ENCODE assay signal across 8 mouse cellular contexts in the genomic region with DNA sequence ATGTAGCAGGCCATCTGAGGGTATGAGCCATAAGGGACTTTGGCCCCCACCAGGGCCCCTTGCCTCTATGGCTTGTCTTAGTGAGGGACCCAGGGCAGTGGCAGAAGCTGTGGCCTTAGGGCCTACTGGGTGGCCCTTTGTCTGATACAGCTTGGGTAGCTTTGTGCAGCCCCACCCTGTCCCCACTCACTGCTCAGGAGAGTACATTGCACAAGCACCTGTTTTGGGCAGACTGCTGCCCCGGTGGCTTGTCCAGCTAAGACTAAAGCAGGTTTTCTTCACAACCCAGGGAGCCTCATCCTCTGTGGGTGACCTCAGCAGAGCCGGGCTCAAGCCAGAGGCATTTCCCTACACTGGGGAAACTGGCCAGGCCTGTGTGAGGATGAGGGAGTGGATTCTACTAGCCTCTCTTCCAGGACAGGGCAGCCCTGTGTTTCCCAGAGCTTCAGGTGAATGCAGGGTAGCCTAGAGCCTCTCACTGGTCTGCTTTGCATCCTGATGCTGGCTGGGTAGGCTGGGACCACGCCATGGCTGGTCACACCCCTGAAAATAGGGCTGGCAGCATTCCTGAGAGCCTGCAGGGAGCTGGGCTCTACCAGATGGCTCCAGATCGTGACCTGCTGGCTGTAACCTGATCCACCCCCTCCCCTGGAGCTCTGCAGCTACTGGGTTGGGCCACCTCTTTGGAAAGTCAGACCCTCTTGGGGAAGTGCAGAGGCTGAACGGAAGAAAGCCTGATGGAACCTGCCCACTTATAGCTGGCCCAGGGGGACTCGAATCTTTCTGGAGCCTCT. TPM values are rescaled to one million over a fixed set of nuclear protein-coding genes. Genes with fewer than 3 reads are reported as not detected.
A peak's percentile ranks its signal among the peaks of the same experiment; 100 is the strongest.
DNase-seq lines count a peak whose midpoint lies in the region; ATAC-seq and TF ChIP-seq lines count a peak whose summit lies in the region.

No protein-coding gene starts in this region.

- peak; percentile 53; the same call in 1 of the 2 replicates for ATAC-seq in intestine, embryonic 14.5 days (replicated peaks; ENCODE audit: low FRiP score, low TSS enrichment, low read depth)
- peak; percentile 87 for ATAC-seq in lung, embryonic 16.5 days (ENCODE audit: low read depth)

- H3K27me3 ChIP-seq in E14TG2a.4 (ENCODE audit: insufficient read depth, low read length) = peaks cover 5% of the 10 kb centered on the region
- H3K27me3 ChIP-seq in intestine, embryonic 14.5 days (replicated peaks; ENCODE audit: control insufficient read depth, insufficient read depth, low read length) = no peaks in the 10 kb centered on the region
- H3K27me3 ChIP-seq in lung, embryonic 16.5 days (ENCODE audit: control insufficient read depth, insufficient read depth, low read depth, low read length) = no peaks in the 10 kb centered on the region

- no peak overlapping the region for H3K27ac ChIP-seq in intestine, embryonic 14.5 days (ENCODE audit: low read depth)
- H3K27ac ChIP-seq in lung, embryonic 16.5 days (ENCODE audit: low read length) = peak overlapping the region; percentile 86

- H3K4me3 ChIP-seq in E14TG2a.4 (replicated peaks; ENCODE audit: low read length) = peak overlapping the region; percentile 64
- no peak overlapping the region for H3K4me3 ChIP-seq in intestine, embryonic 14.5 days (ENCODE audit: low read depth, low read length)
- H3K4me3 ChIP-seq in lung, embryonic 16.5 days (ENCODE audit: low read length) = no peak overlapping the region

- peaks cover 74% of the 10 kb centered on the region for H3K4me1 ChIP-seq in E14TG2a.4 (replicated peaks; ENCODE audit: low read depth, low read length)
- peaks cover 16% of the 10 kb centered on the region for H3K4me1 ChIP-seq in intestine, embryonic 14.5 days (replicated peaks; ENCODE audit: control insufficient read depth, insufficient read depth, low read length)
- H3K4me1 ChIP-seq in lung, embryonic 16.5 days (replicated peaks; ENCODE audit: control insufficient read depth, insufficient read depth, low read length) = peaks cover 29% of the 10 kb centered on the region

- intact Hi-C loops in gastrocnemius, postnatal 14 days (cut with DNase I; ENCODE audit: low total_unique reads) = no loop called here

- H3K9me3 ChIP-seq in E14TG2a.4 (ENCODE audit: low read length) = no peaks in the 10 kb centered on the region
- H3K9me3 ChIP-seq in intestine, embryonic 14.5 days (ENCODE audit: control insufficient read depth, low read length) = no peaks in the 10 kb centered on the region
- H3K9me3 ChIP-seq in lung, embryonic 16.5 days (ENCODE audit: control insufficient read depth, low read length) = no peaks in the 10 kb centered on the region

- H3K9ac ChIP-seq in intestine, embryonic 14.5 days (ENCODE audit: low read length) = no peak overlapping the region
- H3K9ac ChIP-seq in lung, embryonic 16.5 days (ENCODE audit: low read length) = peak overlapping the region; percentile 16; the same call in 1 of the 2 replicates

- H3K36me3 ChIP-seq in E14TG2a.4 (ENCODE audit: insufficient read depth, low read length) = no peaks in the 10 kb centered on the region
- no peaks in the 10 kb centered on the region for H3K36me3 ChIP-seq in intestine, embryonic 14.5 days (ENCODE audit: control insufficient read depth, insufficient read depth, low read length)
- H3K36me3 ChIP-seq in lung, embryonic 16.5 days (ENCODE audit: control insufficient read depth, insufficient read depth, low read length) = no peaks in the 10 kb centered on the region

- DNase-seq in cerebellum, adult 11 months = peak; percentile 80
- peak; percentile 78 for DNase-seq in gastrocnemius, postnatal 14 days
- no peak for DNase-seq in intestine, embryonic 14.5 days (ENCODE audit: low spot score)
- no peak for DNase-seq in right cerebral cortex, postnatal 10 days (ENCODE audit: low spot score in 2 of 2)
- DNase-seq in adipocyte (ENCODE audit: low spot score) = no peak
- no peak for DNase-seq in adrenal gland, adult 8-10 months

- TF ChIP-seq CTCF in E14TG2a.4 (conservative IDR thresholded peaks at IDR 0.05; ENCODE audit: low read length) = no peak

- WGBS in intestine, embryonic 14.5 days = 9% methylated on average over 6 of the region's 6 CpGs
- 10% methylated on average over 6 of the region's 6 CpGs for WGBS in lung, embryonic 16.5 days

- H3K4me2 ChIP-seq in intestine, embryonic 14.5 days (ENCODE audit: low read length) = no peak overlapping the region
- H3K4me2 ChIP-seq in lung, embryonic 16.5 days (ENCODE audit: low read depth, low read length) = no peak overlapping the region

RNA-seq across cellular contexts. Expression of gene Kcnq1, which starts 17.9 kb away (rescaled TPM):
- total RNA-seq in gastrocnemius, postnatal 14 days (2021) = 1 to 10 TPM in 1 of 2 experiments, under 1 TPM in 1; 0.84 to 1.4 TPM
- polyA plus RNA-seq in intestine, embryonic 14.5 days (2014; fragmentation: Nextera tagmentation; extraction: Ambion mirVana) = 2.1 and 5.3 TPM in 2 replicates
- polyA plus RNA-seq in lung, embryonic 16.5 days (2015; fragmentation: Nextera tagmentation; extraction: Ambion mirVana) = 7.1 and 9.6 TPM in 2 replicates
- total RNA-seq in adrenal gland, adult 8-10 months (2022) = 10 to 100 TPM in 2 of 4 experiments, 1 to 10 TPM in 2; 3.7 to 14.9 (median 9.0) TPM

RNA-seq across cellular contexts. Expression of gene Trpm5, which starts 29.6 kb away (rescaled TPM):
- total RNA-seq in gastrocnemius, postnatal 14 days (2021) = under 1 TPM; 0.38 to 0.51 TPM
- 14.1 and 17.8 TPM in 2 replicates for polyA plus RNA-seq in intestine, embryonic 14.5 days (2014; fragmentation: Nextera tagmentation; extraction: Ambion mirVana)
- polyA plus RNA-seq in lung, embryonic 16.5 days (2015; fragmentation: Nextera tagmentation; extraction: Ambion mirVana) = 3.9 and 4.8 TPM in 2 replicates
- total RNA-seq in adrenal gland, adult 8-10 months (2022) = under 1 TPM; 0.17 to 0.32 (median 0.27) TPM

RNA-seq across cellular contexts. Expression of gene Tssc4, which starts 55.0 kb away (rescaled TPM):
- 10 to 100 TPM in 1 of 2 experiments, 1 to 10 TPM in 1; 9.8 to 12.2 TPM for total RNA-seq in gastrocnemius, postnatal 14 days (2021)
- polyA plus RNA-seq in intestine, embryonic 14.5 days (2014; fragmentation: Nextera tagmentation; extraction: Ambion mirVana) = 59.1 and 60.3 TPM in 2 replicates
- 98.9 and 100 TPM in 2 replicates for polyA plus RNA-seq in lung, embryonic 16.5 days (2015; fragmentation: Nextera tagmentation; extraction: Ambion mirVana)
- 10 to 100 TPM; 26.5 to 36.9 (median 33.5) TPM for total RNA-seq in adrenal gland, adult 8-10 months (2022)

Comparison
In these comparisons a context has a peak if more than half of its experiments do, and no peak if none do; other contexts are left out.
1. DNase-seq: peak in cerebellum, adult 11 months (single experiment) and gastrocnemius, postnatal 14 days (single experiment); none in intestine, embryonic 14.5 days (single experiment), right cerebral cortex, postnatal 10 days (0 of 2), adipocyte (single experiment) and adrenal gland, adult 8-10 months (single experiment).